Mouse (Mus musculus) adrenal gland, postnatal 14 days (tissue): Measurements from ENCODE around the gene Rps16. TPM values are rescaled to one million over a fixed set of nuclear protein-coding genes. Genes with fewer than 3 reads are reported as not detected.

Experiments used
- DNase-seq: peaks from one replicate; pipeline ENCODE4 v3.0.0; 2021; ENCODE audit warnings: mixed read lengths
- long read RNA-seq, 2 experiments: library from polyadenylated mRNA; stranded (forward); transcript quantifications; one replicate each; pipeline ENCODE4 v2.0.0; 2021
- total RNA-seq: library from RNA; stranded (reverse); gene quantifications from 2 replicates; pipeline ENCODE4 v1.2.3, GENCODE M21; 2021

The Rps16 gene
- 937 and 1,132 TPM in 2 replicates for total RNA-seq
- long read RNA-seq, experiment 1, transcript Rps16-201 (5 exons, 1,109 nt) = major isoform, 458 of 467 reads
- long read RNA-seq, experiment 1, partial matches to known transcripts = 3 of 467 reads
- long read RNA-seq, experiment 1, other reads (novel, unspliced or antisense) = 4 of 467 reads
- long read RNA-seq, experiment 2, transcript Rps16-201 (5 exons, 1,109 nt) = major isoform, 499 of 507 reads
- long read RNA-seq, experiment 2, partial matches to known transcripts = 3 of 507 reads
- long read RNA-seq, experiment 2, other reads (novel, unspliced or antisense) = 4 of 507 reads

DNA sequence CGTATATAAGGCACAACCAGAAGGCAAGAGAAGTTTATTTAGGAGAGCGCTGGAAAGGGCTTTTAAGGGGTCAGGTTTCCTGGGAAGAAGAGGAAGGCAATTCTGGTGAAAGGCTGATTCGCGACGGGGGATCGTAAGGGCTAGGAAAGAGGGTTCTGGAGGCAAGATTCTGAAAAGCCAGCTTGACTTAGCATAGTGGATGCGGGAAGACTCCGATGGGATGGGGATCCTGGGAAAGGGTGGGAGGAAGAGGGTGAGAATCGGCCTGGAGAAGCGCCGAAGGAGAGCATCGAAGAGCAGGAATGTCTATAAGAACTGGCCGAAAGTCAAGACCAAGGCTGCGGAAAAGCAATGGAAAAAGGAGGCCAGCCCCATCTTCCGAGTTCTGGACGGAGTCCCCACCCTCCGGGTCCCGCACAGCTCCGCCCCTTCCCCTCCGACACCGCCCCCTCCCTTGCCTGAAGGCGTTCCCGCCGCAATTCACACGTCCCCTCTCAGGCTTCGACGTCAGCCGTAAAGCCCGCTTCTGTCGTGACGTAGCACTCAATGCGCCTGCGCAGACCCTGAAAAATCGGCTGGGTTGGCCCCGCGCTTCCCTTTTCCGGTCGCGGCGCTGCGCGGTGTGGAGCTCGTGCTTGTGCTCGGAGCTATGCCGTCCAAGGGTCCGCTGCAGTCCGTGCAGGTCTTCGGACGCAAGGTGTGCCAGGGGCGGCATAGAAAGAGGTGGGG is at the start of gene Rps16:
Gene Rps16 (plus strand): TSS at position 498 of the 729 bp plus-strand sequence.
- DNase-seq = peak; percentile 100

DNA sequence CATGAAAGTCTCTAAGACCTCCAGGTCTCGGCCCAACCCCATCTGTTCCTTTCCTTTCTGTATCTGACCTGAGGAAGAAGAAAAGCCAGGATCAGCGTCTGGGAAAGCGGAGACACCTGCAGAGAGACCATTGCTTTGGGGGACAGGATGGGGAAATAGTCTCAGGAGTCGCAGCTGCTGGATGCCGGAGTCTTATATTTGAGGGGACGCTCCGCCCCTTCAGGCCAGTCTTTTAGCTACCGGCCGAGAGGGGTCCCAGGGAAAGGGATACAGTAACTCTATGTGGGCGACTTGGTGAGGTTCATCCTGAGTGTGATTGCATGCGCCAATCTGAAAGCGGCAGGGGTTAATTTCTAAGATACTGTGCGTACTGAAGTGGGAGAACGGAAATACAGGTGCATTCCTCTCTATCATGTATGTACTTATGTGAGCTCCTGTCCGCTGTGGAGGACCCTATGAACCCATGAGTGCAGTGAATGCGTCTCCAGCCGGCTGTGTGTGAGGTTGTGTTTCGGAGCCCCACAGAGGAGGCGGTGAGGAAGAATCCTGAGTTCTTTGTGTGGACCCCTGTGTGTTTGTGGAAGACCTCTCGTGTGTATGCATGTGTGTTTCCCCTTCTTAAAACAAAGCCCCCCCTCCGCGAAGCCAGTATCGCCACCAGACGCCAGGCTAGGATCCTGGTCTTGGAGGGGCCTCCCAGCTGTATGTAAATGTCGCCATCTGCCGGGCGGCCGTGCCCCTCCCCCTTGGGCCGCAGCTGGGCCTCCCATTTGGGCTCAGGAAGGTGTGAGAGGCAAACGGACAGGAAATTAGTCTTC is 48.6 kb upstream of the Rps16 start, which contains the start of gene Dll3:
Gene Dll3 (minus strand): TSS at position 623 of the 818 bp plus-strand sequence.
- DNase-seq = peak; percentile 73

DNA sequence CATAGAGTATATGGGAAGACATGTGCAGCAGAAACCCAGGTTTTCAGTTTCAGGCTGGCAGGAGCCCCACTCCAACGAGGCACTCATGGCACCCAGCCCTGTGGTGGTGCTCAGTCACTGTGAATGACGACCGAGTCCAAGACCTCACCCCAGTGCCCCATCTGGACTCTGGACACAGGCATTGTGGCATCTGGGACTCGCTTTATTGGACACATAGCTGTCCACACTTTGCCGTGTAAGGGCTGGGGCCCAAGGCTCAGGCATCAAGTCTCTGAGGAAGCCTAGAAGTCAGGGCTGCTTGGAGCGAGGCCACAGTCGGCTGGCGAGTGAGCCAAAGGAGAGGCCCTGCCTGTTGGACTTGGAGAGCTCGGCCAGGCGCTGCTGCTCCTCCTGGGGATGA is 44.8 kb upstream of the Rps16 start:
- DNase-seq = peak; percentile 68

DNA sequence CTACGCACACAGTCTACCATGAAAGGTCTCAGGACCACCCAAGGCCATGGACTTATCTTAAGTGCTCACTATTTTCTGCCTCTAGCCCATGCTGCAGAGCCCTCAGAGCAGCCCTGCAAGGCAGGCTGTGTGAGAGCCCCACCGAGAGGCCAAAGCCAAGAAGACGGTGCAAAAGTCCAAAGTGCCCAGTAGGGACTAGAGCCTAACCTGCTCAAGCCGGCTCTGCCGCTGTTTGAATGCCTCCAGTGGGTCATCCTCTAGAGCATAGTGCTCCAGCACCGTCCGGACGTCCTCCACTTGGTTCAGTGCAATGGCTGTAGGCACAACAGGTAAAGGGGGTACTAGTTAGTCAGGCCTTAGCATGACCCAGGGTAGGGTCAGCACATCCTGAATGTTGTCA is 44.2 kb upstream of the Rps16 start:
- DNase-seq = no peak

DNA sequence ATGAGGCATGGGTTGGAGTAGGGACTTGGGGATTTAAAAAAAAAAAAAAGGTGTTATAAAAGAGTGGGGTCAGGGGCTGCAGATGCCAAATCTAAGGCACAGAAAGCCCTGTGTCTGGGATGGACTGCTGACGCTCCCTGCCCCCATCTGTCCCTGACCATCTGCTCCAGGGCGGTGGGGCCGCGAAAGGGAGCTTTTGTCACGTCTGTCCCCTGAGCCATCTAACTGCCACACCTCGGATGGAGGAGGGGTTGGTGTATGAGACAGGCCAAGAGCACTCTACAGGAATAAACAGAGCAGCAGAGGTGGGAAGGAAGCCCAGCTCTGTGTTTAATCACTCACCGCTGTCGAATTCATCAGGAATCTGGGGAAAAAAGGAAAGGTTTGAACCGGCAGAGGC is 40.7 kb upstream of the Rps16 start:
- no peak for DNase-seq

DNA sequence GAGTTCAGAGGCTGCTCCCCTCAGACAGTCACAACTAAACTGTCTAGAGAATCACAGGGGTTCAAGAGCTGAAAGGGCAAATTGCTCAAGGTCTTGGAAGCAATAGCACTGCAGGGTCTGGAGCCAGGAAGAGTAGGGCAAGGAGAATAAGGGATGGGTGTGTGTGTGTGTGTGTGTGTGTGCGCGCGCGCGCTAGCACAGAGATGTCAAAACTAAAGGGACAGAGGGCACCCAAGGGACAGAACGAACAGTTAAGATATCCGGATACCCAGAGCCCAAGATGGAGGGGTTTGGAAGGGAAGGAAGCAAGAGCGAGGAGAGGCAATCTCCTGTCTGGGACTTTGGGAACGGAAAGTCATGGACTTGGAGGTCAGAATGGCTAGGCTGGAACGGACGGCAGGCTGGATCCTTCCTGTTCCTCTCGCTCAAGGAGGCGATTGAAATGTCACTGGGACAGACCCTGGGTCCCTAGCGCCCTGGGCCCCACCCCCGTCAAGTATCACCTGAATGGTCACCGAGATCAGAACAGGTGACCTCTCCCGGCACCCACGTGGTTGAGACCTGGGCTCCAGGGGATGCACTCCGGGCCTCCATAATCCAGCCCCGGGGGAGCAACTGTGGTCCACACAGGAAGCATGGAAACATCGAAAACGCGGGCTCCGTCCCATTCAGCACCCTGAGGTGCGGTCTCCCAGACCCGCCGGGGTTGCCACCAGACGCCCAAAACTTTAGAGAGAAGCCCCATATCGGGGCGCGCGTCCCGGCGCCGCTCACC is 39.1 kb upstream of the Rps16 start:
- DNase-seq = peak; percentile 35

DNA sequence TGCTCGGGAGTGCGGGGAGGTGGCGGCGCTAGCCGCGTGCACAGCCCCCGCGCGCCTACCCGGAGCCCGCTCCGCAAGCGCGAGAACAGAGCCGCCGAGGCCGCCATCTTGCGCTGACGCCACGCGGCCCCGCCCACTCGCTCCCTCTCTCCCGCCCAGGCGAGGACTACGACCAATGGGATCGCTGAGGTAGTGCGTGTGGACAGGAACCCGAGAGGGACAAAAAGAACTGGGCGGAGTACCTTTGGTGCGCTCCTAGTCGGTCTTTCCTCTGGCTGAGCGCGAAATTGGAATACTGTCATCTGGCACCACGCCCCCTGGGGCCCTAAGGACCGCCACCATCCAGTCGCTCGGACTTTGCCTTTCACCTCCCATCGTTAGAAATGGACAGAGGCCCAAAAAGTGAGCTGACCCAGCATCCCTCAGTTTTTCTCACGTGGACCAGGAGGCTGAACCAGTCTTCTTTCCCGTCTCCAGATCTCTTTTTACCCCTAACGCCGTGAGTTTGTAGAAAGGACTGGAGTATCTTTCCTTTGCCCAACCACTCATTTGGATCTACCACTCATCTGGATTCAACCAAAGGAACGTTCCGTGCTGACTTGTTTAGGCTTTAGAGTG is 38.4 kb upstream of the Rps16 start, which contains the start of gene Timm50:
Gene Timm50 (minus strand): TSS at position 147 of the 618 bp plus-strand sequence.
- DNase-seq = peak; percentile 99

DNA sequence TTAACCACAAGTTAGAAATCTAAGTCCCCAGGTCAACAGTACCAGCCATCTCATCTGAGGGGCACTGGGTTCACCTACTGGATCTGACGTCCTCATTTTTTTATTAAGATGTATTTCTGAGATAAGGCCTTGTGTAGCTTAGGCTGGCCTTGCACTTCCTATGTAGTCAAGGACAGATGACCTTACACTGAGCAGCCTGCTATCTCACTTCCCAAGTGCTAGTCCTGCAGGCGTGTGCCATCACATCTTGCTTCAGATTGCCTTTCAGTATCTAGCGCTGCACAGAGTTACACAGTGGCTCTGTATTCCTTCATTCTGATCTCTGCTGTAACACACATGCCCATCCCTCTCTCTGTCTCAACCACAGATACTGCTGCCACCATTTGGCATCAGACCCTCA is 32.4 kb upstream of the Rps16 start:
- DNase-seq = no peak

DNA sequence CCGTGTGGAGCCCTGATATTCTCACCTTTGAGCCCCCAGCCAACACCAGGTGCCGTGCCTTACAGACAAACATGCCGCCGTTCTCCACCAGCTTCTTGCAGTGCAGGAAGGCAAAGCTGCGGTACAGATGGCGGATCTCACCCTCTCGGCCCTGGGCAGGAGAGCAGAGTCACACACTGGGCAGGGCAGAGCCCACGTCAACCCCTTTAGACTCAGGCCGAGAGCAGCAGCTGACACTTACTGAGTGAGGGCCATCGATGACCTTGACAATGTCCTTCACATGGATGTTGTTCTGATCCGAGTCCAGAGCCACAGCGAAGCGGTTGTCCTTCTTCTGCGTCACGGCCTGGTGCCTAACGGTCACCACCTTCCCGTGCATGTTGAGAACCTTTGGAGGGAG is 31.7 kb upstream of the Rps16 start:
- DNase-seq = peak; percentile 74

DNA sequence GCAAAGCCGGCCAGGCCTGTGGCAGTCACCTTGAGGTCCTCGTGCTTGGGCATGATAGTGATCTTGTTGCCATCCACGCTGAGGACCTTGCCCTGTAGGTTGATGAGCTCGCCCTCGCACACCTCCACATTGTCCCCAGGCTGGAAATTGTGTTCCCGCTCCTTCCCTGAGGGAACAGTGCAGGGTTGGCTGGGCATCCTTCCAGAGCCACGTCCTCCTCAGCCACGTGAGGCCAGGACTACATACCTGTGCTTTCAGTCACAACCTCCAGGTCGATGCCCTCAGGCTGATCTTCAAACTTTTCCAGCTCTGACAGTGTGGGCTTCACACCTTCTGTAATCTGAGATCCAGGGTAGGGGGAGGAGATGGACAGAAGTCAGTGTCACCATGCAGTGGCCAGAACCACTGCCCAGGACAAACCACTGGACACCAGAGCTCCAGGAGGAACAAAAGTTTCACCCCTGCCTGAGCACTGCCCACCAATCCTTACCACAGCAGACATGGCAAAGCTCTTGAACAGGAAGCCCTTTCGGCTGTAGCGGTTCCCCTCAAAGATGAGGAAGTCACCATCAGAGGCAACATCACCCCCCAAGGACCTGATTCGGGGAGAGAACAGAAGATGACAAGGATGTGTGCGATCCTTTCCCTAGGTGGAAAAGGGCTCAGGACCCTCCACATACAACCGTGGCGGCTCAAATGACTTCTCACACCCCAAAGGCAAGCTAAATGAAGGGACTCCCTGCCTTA is 28.3 kb upstream of the Rps16 start:
- no peak for DNase-seq

DNA sequence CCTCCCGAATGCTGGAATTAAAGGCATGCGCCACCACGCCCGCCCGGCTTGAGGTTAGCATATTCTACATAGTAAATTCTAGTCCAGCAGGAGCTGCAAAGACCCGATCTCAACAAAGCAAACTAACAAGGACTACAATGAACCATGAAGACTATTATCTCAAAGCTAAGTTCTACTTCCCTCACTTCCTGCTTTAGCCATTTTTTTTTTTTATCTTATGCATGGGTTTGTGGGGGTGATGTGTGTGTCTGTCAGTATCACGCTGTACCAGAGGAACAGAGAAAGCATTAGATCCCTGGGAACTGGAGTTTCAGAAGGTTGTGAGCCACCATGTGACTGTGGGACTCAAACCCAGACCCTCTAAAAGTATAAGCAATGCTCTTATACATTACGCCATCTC is 25.2 kb upstream of the Rps16 start:
- no peak for DNase-seq

DNA sequence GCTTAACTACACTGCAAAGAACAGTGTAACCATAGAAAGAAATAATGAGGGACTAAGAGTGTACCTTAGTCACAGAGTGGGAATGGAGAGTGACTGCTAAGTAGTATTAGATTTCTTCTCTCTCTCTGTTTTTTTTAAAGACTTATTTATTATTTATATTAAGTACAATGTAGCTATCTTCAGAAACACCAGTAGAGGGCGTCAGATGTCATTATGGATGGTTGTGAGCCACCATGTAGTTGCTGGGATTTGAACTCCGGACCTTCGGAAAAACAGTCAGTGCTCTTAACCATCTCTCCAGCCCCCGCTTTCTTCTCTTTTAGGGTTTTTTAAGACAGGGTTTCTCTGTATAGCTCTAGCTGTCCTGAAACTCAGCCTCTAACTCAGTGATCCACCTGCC is 24.0 kb upstream of the Rps16 start:
- DNase-seq = no peak

DNA sequence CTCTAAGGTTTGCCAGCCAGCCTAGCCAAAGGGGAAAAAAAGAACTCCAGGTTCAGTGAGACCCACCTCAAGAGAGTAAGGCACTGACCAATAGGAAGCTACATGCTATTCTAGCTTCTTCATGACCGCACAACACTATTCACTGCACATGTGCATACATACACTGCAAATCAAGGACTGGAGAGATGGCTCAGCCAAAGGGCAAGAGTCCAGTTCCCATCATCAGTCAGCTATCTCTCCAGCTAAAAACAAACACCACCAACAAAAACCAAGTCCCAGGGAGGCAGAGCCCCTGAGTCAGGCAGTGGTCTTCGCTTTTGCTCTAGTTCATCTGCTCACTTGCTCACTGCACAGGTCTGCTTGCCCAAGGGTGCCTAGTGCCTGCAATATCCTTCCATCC is 22.2 kb upstream of the Rps16 start:
- no peak for DNase-seq

DNA sequence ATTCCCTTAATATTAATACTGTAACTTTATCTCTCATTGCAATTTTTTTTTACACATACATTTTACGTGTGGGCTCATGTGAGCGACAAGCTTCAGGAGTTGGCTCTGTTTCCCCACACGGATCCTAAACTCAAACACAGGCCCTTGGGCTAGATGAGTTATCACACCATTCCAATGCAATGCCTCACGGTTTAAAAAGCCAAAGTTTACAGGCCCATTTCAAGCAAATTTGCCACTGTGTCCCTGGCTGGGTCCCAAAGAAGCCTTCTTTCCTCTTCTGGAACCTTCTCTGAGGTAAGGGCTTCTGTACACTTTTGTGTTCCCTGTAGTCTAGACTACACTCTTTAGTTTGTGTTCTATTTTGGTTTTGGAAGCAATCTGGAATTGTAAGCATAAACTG is 15.9 kb upstream of the Rps16 start:
- no peak for DNase-seq

DNA sequence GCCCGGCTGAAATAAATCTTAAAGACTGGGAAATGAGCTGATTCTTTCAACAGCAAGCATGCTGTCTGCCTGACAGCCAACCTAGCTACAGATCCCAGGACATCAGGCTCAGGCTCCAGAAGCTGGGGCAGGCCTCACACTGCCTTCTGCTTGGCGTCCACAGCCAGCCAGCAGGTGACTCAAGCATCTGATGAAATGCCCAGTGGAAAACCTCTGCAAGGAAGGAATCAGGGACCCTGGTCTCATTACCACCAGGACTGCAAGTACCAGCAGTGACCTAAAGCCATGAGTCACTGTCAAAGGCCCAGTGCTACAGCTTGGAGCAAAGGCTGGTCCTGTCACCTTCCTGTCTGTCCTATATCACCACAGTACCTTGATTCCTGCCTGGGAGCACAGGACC is 15.0 kb upstream of the Rps16 start:
- peak; percentile 52 for DNase-seq

DNA sequence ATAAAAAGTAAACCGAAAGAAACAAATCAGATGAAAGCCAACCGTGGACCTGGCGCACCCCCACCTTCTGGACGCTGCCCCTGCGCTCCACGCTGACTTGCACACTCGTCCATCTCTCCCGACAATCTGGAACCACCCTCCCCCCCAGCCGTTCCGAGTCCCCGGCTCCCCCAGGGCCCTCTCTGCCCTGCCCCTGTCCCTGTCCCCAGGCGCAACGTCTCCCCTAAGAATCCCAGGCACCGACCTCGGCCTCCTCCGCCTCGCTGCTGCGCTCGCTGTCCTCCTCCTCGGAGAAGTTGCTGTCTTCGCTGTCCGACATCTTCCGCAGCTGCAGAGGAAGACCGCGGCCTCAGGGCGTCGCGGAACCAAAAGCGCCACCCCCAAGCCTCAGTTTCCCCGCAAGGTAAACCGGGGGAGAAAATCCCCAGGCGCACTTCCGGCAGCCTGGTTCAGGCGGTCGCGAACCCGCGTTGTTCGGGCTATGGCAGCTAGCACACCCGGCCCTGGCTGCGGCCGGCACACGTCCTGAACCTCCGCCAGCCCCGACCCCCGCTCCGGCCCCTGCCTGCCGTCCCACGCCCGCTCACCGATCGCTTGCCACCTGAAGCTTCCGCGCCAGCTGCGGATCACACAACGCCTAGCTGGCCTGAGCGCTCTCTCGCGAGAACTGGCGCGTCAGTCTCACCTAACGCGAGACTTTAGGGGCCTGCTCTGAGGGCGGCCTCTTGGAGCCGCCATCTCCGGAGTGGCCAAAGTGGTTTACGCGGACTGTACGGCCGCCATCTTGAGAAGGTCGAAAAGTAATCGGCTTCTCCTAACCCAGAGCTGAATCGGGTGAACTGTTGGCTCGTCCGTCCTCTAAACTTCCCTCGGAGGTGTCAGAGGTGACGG is 12.1 kb upstream of the Rps16 start, which contains the start of gene Supt5:
Gene Supt5 (minus strand): TSS at position 639 of the 891 bp plus-strand sequence.
- DNase-seq = peak; percentile 98

DNA sequence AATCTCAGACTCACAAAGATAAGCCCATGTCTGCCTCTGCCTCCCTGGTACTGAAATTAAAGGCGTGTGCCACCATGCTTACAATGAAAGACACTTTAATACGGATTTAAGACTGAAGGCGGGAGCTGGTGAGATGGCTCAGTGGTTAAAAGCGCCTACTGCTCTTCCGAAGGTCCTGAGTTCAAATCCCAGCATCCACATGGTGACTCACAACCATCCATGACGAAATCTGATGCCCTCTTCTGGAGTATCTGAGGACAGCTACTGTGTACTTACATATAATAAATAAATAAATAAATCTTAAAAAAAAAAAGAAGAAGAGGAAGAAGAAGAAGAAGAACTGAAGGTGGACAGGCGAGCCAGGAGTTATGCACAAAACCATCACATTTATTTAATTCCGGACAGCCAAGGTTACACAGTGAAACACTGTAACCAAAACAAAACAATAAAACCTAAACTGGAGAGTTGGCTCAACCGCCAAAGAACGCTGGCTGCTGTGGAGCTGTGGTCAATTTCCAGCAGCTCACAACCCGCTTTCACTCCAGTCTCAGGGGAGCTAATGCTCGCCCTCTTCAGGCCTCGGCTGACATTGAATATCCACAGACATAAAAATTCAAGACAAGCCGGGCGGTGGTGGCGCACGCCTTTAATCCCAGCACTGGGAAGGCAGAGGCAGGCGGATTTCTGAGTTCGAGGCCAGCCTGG is 11.1 kb upstream of the Rps16 start:
- peak; percentile 82 for DNase-seq

DNA sequence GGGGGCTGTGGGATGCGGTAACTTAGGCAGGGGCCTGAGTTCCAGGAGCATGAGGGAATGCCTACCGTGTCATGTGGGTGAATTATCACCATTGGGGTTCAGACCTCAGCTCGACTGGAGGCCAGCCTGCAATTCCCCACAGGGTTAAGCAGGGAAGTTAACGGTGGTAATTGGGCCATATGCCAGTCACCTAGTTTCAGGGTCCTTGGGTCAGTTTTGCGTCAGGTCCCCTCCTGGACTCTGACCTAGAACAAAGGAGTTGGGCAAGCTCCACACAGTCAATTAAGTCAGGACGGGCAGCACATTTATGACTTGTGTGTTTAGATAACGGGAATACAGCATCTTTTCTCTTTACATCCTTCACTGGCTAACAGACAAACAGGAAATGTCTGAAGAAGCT is 9.1 kb upstream of the Rps16 start:
- DNase-seq = peak; percentile 55

DNA sequence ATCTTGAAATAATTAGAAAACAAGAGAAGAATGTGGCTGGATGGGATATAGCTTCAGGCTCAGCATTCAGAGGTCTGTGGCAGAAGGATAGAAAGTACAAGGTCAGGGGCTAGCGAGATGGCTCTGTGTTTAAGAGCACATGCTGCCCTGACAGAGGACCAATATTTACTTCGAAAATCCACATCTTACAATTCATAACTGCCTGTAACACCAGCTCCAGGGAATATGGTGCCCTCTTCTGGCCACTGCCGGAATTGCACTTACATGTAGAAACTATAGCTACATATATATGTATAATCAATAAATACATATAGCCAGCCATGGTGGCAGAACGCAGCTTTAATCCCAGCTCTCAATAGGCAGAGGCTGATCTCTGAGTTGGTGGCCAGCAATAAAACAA is 5.8 kb upstream of the Rps16 start:
- peak; percentile 71 for DNase-seq
